Mouse (Mus musculus) CH12.LX (cell line): ENCODE results near the gene Ric1. TPM values are rescaled to one million over a fixed set of nuclear protein-coding genes. Genes with fewer than 3 reads are reported as not detected.

Experiments used
- DNase-seq: peaks from one replicate; pipeline ENCODE4 v3.0.0-alpha.2; 2013; ENCODE audit errors: extremely low read depth
- H3K27ac ChIP-seq: 2 replicates; pipeline ENCODE4 v1.5.1; 2012; ENCODE audit warnings: low read depth, mild to moderate bottlenecking, control low read depth, moderate library complexity; ENCODE audit not compliant: insufficient read depth
- H3K27me3 ChIP-seq: replicated peaks from 2 replicates; pipeline ENCODE3; 2012; ENCODE audit warnings: inconsistent platforms
- H3K36me3 ChIP-seq, 2 experiments: replicated peaks in 1 of 2; 2 replicates each; pipeline versions ENCODE3 to v1.6.1; 2012; ENCODE audit warnings: inconsistent platforms in 1 of 2, low read length in 1 of 2, mild to moderate bottlenecking in 1 of 2, mixed read lengths in 1 of 2, moderate library complexity in 1 of 2; ENCODE audit not compliant: control insufficient read depth in 1 of 2, insufficient read depth in 1 of 2
- H3K4me1 ChIP-seq, 2 experiments: 2 replicates each; pipeline ENCODE4 v1.6.1; 2012; ENCODE audit warnings: inconsistent platforms in 1 of 2, moderate library complexity in 1 of 2; ENCODE audit not compliant: insufficient read depth in 2 of 2, control insufficient read depth in 1 of 2
- H3K4me2 ChIP-seq: 2 replicates; pipeline ENCODE4 v1.6.1; 2012; ENCODE audit warnings: low read depth, mild to moderate bottlenecking, control low read depth; ENCODE audit not compliant: poor library complexity, insufficient read depth, severe bottlenecking
- H3K4me3 ChIP-seq, 3 experiments: fragments of 150-350 bp in 1 of 3; sonication (generic) in 1 of 3; replicated peaks in 1 of 3; 2 replicates each; pipeline versions ENCODE3 to v1.5.1; 2011 to 2012; ENCODE audit warnings: low read depth in 2 of 3, low read length in 2 of 3, mild to moderate bottlenecking in 2 of 3, moderate library complexity in 2 of 3, control low read depth in 1 of 3, improper control_type of control experiment in 1 of 3, inconsistent platforms in 1 of 3, mixed read lengths in 1 of 3; ENCODE audit not compliant: poor library complexity in 1 of 3
- H3K79me2 ChIP-seq: replicated peaks from 2 replicates; pipeline ENCODE4 v1.6.1; 2012; ENCODE audit warnings: mild to moderate bottlenecking, moderate library complexity; ENCODE audit not compliant: control insufficient read depth, poor library complexity, insufficient read depth, severe bottlenecking; ENCODE audit errors: extremely low read depth
- H3K9ac ChIP-seq: 2 replicates; pipeline ENCODE4 v1.6.1; 2012; ENCODE audit warnings: low read depth, mild to moderate bottlenecking, control low read depth, moderate library complexity; ENCODE audit not compliant: insufficient read depth
- H3K9me3 ChIP-seq: replicated peaks from 2 replicates; pipeline ENCODE3; 2012; ENCODE audit warnings: low read length, inconsistent platforms, mixed read lengths
- CHD1 ChIP-seq: IDR thresholded peaks from 2 replicates; pipeline ENCODE4 v1.6.1; 2012; ENCODE audit warnings: low read depth, low read length, improper control_type of control experiment, inconsistent platforms
- CTCF ChIP-seq, 2 experiments: IDR thresholded peaks in 1 of 2; conservative IDR thresholded peaks in 1 of 2; 2 replicates each; pipeline ENCODE4 v1.5.1; 2011 to 2012; ENCODE audit warnings: low read depth in 2 of 2, low read length in 2 of 2, improper control_type of control experiment in 1 of 2, inconsistent platforms in 1 of 2, mild to moderate bottlenecking in 1 of 2, moderate library complexity in 1 of 2
- E2F4 ChIP-seq: IDR thresholded peaks from 2 replicates; pipeline ENCODE4 v1.6.1; 2011; ENCODE audit warnings: low read depth, low read length, improper control_type of control experiment; ENCODE audit not compliant: insufficient replicate concordance
- EP300 ChIP-seq: IDR thresholded peaks from 2 replicates; pipeline ENCODE4 v1.6.1; 2011; ENCODE audit warnings: low read length, improper control_type of control experiment
- IRF4 ChIP-seq: IDR thresholded peaks from 2 replicates; pipeline ENCODE4 v1.6.1; 2014; ENCODE audit warnings: low read depth, mild to moderate bottlenecking, inconsistent platforms, low read length, improper control_type of control experiment
- JUN ChIP-seq: IDR thresholded peaks from 2 replicates; pipeline ENCODE4 v1.6.1; 2011; ENCODE audit warnings: low read depth, mild to moderate bottlenecking, low read length, improper control_type of control experiment, moderate library complexity; ENCODE audit not compliant: insufficient read depth
- JUND ChIP-seq: conservative IDR thresholded peaks from 2 replicates; pipeline ENCODE4 v1.6.1; 2011; ENCODE audit warnings: low read depth, low read length, improper control_type of control experiment
- KAT2A ChIP-seq: IDR thresholded peaks from 2 replicates; pipeline ENCODE4 v1.6.1; 2012; ENCODE audit warnings: low read length, improper control_type of control experiment, inconsistent platforms; ENCODE audit not compliant: insufficient replicate concordance
- MAX ChIP-seq: IDR thresholded peaks from 2 replicates; pipeline ENCODE4 v1.6.1; 2011; ENCODE audit warnings: low read length, improper control_type of control experiment
- MAZ ChIP-seq: IDR thresholded peaks from 2 replicates; pipeline ENCODE4 v1.6.1; 2012; ENCODE audit warnings: low read depth, mild to moderate bottlenecking, inconsistent platforms, low read length, improper control_type of control experiment, moderate library complexity
- NRF1 ChIP-seq: IDR thresholded peaks from 2 replicates; pipeline ENCODE4 v1.6.1; 2014; ENCODE audit warnings: low read depth, mild to moderate bottlenecking, inconsistent platforms, low read length, improper control_type of control experiment, moderate library complexity
- PAX5 ChIP-seq: IDR thresholded peaks from 2 replicates; pipeline ENCODE4 v1.6.1; 2012; ENCODE audit warnings: low read length, inconsistent platforms, mixed read lengths
- POLR2AphosphoS2 ChIP-seq: IDR thresholded peaks from 2 replicates; pipeline ENCODE4 v1.6.1; 2011; ENCODE audit warnings: low read depth, low read length, improper control_type of control experiment
- RAD21 ChIP-seq: IDR thresholded peaks from 2 replicates; pipeline ENCODE4 v1.6.1; 2011; ENCODE audit warnings: low read depth, mild to moderate bottlenecking, low read length, improper control_type of control experiment, moderate library complexity
- RCOR1 ChIP-seq: conservative IDR thresholded peaks from 2 replicates; pipeline ENCODE4 v1.6.1; 2012; ENCODE audit warnings: low read depth, mild to moderate bottlenecking, inconsistent platforms, low read length, improper control_type of control experiment
- USF2 ChIP-seq: conservative IDR thresholded peaks from 2 replicates; pipeline ENCODE4 v1.6.1; 2011; ENCODE audit warnings: low read depth, low read length, improper control_type of control experiment
- ZMIZ1 ChIP-seq: IDR thresholded peaks from 2 replicates; pipeline ENCODE4 v1.6.1; 2012; ENCODE audit warnings: low read depth, mild to moderate bottlenecking, inconsistent platforms, low read length, improper control_type of control experiment
- dilution Hi-C: fragments of 300-500 bp; cut with MboI; formaldehyde crosslinking; loops from 2 replicates; pipeline ENCODE4 v1.14.3; 2020; ENCODE audit warnings: low sequenced_read_pairs; ENCODE audit not compliant: extremely low pct_unique_long_range_greater_than_20kb, extremely low pct_ligation_motif_present
- in situ Hi-C: fragments of 300-500 bp; cut with MboI; formaldehyde crosslinking; loops from 3 replicates; pipeline ENCODE4 v1.14.3; 2019; ENCODE audit warnings: low sequenced_read_pairs, low pct_ligation_motif_present, low pct_unique_long_range_greater_than_20kb, mixed read lengths
- polyA plus RNA-seq: library from polyadenylated mRNA; unstranded; fragments of >175 nt; gene quantifications from 2 replicates; pipeline ENCODE4 v1.2.1, GENCODE M21; 2012; ENCODE audit warnings: low read depth; ENCODE audit not compliant: insufficient read length
- total RNA-seq, 2 experiments: library from RNA; depleted of rRNA; stranded (reverse); fragments of 300-350 nt in 1 of 2; fragments of >200 nt in 1 of 2; gene quantifications; 2 replicates each; pipeline ENCODE4 v1.2.3; 2012 to 2014

Ric1 gene
- total and polyA plus RNA-seq, 3 experiments: 11.2 to 17.9 (median 16.3) TPM

DNA sequence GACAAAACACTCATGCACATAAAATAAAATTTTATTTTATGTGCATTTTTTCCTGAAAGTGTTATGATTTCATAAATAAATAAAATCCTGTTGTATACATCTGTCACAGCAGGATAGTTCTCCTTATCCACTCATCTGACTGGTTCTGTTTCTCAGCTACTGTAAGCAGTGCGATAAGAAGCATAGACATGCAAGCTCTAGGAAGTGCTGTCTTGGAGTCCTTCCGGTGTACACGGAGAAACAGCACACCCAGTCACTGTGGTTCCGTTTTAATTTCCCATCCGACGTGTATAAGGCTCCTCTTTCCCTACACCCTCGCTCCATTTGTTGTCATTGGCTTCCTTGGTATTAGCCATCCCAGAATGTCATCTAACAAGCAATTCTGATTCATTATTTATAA lies 24.2 kb upstream of the Ric1 start:
- H3K27ac ChIP-seq: no peak overlapping the region
- DNase-seq: no peak
- no peak overlapping the region for H3K4me3 ChIP-seq

GRCm38 (mm10) chr19:29498842-29499456 lies 23.1 kb upstream of the Ric1 start:
- H3K4me2 ChIP-seq: no peak overlapping the region
- H3K27me3 ChIP-seq: no peaks in the 10 kb centered on the region
- H3K4me1 ChIP-seq: peaks cover 0 to 43% of the 10 kb centered on the region in 2 experiments; a peak in 2 of 4 replicates
- no peaks in the 10 kb centered on the region for H3K79me2 ChIP-seq
- H3K4me3 ChIP-seq: no peak overlapping the region
- dilution Hi-C loops: no loop called here
- no peaks in the 10 kb centered on the region for H3K9me3 ChIP-seq
- no peak overlapping the region for H3K27ac ChIP-seq
- no peak for TF ChIP-seq USF2
- no peak for TF ChIP-seq MAX
- TF ChIP-seq POLR2AphosphoS2: no peak
- no peak for TF ChIP-seq NRF1
- no peak for TF ChIP-seq E2F4
- no peak for TF ChIP-seq KAT2A
- no peak for TF ChIP-seq CTCF (conservative IDR thresholded peaks at IDR 0.05 in 1 of 2, IDR thresholded peaks at IDR 0.05 in 1 of 2; ENCODE audit: low read depth in 2 of 2, low read length in 2 of 2)
- TF ChIP-seq RCOR1: no peak
- TF ChIP-seq CHD1: no peak
- TF ChIP-seq JUND: no peak
- TF ChIP-seq EP300: no peak
- no peak for TF ChIP-seq MAZ
- DNase-seq: no peak
- no peaks in the 10 kb centered on the region for H3K36me3 ChIP-seq
- in situ Hi-C loops: no loop called here
- H3K9ac ChIP-seq: no peak overlapping the region

More for the DNA sequence above, 24.2 kb upstream of the Ric1 start:
- no peaks in the 10 kb centered on the region for H3K27me3 ChIP-seq
- no peaks in the 10 kb centered on the region for H3K79me2 ChIP-seq
- H3K4me1 ChIP-seq: peaks cover 8 to 54% of the 10 kb centered on the region in 2 experiments; a peak in 3 of 4 replicates
- H3K36me3 ChIP-seq: no peaks in the 10 kb centered on the region
- no peak overlapping the region for H3K4me2 ChIP-seq
- H3K9me3 ChIP-seq: no peaks in the 10 kb centered on the region
- H3K9ac ChIP-seq: no peak overlapping the region
- dilution Hi-C loops: no loop called here
- in situ Hi-C loops: no loop called here
- TF ChIP-seq IRF4 (no peak), PAX5 (no peak), USF2 (no peak), KAT2A (no peak), ZMIZ1 (no peak), RAD21 (no peak), JUN (no peak), MAZ (no peak)
- TF ChIP-seq, all 38 proteins: peak for 0
